Mouse (Mus musculus): ENCODE measurements around the gene Heg1.

GRCm38 (mm10) chr16:33682651-33683050 is 1.5 kb upstream of the Heg1 start:
- TF ChIP-seq EP300 (IDR thresholded peaks at IDR 0.05; ENCODE audit: low read length) (no peak), ZMIZ1 (IDR thresholded peaks at IDR 0.05; ENCODE audit: low read depth, low read length) (no peak), CTCF (conservative IDR thresholded peaks at IDR 0.05 in 1 of 2, IDR thresholded peaks at IDR 0.05 in 1 of 2; ENCODE audit: low read depth in 2 of 2, low read length in 2 of 2) (no peak), MAFK (IDR thresholded peaks at IDR 0.05; ENCODE audit: insufficient replicate concordance, low read length) (no peak), NRF1 (IDR thresholded peaks at IDR 0.05; ENCODE audit: low read depth, low read length) (no peak), ETS1 (conservative IDR thresholded peaks at IDR 0.05; ENCODE audit: low read depth, low read length) (no peak), JUND (conservative IDR thresholded peaks at IDR 0.05; ENCODE audit: low read depth, low read length) (no peak)

Measured in CH12.LX (cell line).